Mouse (Mus musculus): Measurements from ENCODE around the gene Schip1.
A peak's percentile ranks its signal among the peaks of the same experiment; 100 is the strongest.
"Not testable (repeated sequence)": the region's sequence is repeated elsewhere in the genome, so short reads cannot be mapped to it uniquely, and the experiment has no call there.

Gene Schip1

GRCm38 (mm10) chr3:68064731-68065130 is at the start of gene Schip1:
Gene Schip1, plus strand, starts transcription at chr3:68064802.
- DNase-seq (ENCODE audit: low spot score) = no peak

GRCm38 (mm10) chr3:68015786-68016185 is 48.8 kb upstream of the Schip1 start:
- DNase-seq (ENCODE audit: low spot score) = no peak

- DNase-seq (ENCODE audit: low spot score) = no peak
These were observed 45.2 kb upstream of the Schip1 start for GRCm38 (mm10) chr3:68019401-68019800.

- DNase-seq (ENCODE audit: low spot score) = no peak
These were observed 28.5 kb upstream of the Schip1 start for GRCm38 (mm10) chr3:68036097-68036496.

GRCm38 (mm10) chr3:68042951-68043350 is 21.7 kb upstream of the Schip1 start:
- no peak for DNase-seq (ENCODE audit: low spot score)

- DNase-seq (ENCODE audit: low spot score) = no peak
These were observed 18.9 kb upstream of the Schip1 start for GRCm38 (mm10) chr3:68045475-68046416.

DNA sequence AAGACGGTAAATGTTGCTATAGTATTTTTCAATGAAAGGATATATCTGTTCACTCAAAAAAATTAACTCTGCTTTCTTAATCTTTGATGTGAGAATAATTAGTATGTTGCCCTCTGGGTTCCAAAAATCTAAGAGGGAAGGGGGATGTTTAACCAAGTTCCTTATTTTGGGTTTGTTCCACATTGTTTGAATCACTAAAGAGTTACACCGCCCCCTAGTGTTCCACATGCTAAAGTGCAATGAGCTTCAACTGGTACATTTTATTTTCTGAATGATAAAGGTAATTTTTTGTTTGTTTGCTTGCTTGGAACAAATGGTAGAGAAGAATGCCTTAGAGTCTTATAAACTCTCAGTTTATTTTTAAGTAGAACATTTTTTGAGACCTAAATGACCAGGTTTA is 11.1 kb upstream of the Schip1 start:
- DNase-seq (ENCODE audit: low spot score) = no peak

DNA sequence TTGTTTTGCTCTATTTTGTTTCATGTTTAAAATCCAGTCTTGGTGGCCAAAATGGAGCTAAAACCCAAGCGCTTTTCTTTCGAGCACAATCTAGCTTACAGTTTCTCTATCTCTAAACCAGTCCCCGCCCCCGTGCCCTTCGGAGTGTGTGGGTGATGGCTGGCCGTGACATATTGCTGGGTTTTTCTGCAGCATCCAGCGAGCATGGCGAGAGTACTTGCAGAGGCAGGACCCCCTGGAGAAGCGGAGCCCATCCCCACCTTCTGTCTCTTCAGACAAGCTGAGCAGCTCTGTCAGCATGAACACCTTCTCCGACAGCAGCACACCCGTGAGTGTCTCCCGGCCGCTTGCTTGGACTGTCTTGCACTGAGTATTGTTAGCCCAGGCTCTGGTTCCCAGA is 9.5 kb upstream of the Schip1 start:
- no peak for DNase-seq (ENCODE audit: low spot score)

DNA sequence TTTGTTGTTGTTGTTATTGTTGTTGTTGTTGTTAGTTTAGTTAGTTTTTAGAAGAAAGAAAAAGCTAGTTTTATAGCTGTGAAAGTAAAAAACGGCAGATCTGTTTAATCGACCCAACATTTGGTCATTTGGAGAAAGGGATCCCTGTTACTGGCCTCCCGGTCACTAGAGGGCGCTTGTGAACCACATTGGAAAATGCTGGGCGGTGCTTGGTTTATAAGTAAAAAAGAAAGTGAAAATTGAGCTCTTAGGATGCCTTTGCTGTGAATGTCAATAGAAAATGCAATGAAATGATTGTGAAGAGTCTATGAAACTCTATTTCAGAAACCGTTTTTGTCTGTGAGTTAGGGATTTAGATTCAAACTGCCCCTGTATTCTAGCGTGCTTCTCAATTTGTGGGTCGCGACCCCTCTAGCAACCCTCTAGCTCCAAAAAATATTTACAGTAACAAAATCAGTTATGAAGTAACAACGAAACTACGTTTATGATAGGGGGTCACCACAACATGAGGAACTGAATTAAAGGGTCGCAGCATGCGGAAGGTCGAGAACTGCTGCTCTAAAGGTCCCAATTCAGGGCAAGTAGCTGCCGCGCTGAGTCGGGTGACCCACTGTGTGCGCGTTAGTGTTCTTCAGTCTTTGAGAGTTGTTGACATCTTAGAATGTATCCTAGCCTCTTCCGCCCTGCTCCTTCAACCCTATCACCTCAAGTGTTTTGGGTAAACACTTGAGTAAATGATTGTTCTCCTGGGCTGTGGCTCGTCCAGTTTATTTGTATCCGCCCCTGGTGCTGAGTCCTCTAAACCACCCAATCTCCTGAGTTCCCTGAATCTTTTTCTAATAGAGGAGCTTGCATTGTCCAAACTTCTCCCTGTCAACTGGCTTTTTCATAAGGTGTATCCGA is 8.0 kb upstream of the Schip1 start:
- DNase-seq (ENCODE audit: low spot score) = peak; percentile 59

- DNase-seq (ENCODE audit: low spot score) = no peak
These were observed 5.3 kb upstream of the Schip1 start for GRCm38 (mm10) chr3:68059162-68059800.

GRCm38 (mm10) chr3:68071395-68072386 is 7.1 kb downstream of the Schip1 start:
- no peak for DNase-seq (ENCODE audit: low spot score)

DNA sequence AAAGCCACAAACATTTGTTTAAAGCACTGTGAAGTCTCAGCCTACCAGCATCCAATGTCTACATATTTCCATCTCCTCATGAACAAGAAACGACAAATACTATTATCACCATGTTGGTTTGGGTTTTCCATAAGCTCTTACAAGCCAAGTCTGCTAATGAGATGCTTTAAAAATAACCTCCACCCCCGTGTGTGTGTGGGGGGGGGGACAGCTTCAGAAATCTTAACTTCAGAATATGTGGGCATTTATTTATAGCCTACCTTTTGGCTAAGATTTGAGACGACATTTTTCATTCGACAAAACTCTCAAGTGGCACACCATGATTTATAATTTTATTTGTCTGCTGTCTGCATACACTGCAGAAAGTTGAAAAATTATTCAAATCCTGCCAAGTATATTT is 12.8 kb downstream of the Schip1 start:
- no peak for DNase-seq (ENCODE audit: low spot score)

DNA sequence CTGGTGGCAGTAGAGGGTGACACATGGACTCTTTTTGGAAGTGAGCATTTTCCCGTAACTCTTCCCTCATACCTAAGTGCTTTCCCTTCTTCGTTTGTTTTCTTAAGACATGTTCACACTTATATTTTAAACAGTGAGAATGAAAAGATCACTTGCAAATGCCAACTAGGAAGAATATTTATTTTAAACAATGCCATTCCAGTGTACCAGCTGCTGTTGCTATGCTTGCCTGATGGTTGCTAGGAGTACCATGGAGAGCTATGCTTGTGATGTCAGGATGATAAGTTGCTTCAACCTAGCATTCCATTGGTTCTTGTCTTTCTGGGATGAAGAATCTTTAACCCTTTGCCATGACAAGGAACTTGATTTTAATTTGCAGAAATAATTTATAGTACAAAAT is 20.4 kb downstream of the Schip1 start:
- no peak for DNase-seq (ENCODE audit: low spot score)

- DNase-seq (ENCODE audit: low spot score) = no peak
These were observed 27.5 kb downstream of the Schip1 start for GRCm38 (mm10) chr3:68092108-68092507.

GRCm38 (mm10) chr3:68096724-68097431 is 32.3 kb downstream of the Schip1 start:
- DNase-seq (ENCODE audit: low spot score) = no peak

DNA sequence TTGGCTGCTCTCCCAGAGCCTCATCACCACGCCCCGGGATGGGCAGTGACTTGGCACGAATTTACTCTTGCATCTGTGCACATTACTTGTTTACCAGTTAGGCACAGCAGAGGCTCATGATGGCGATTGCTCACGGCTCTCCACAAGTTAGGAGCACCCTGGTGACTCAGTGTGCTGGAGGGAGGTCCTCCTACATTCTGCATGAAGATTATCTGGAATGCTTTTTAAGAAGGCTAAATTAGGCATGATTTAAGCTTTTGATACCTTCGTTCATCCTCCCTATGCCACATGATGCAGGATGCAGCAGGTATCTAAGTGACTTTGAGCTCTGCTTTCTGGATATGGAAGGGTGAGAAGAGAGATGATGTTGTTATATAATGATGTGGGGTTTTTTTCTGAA is 35.0 kb downstream of the Schip1 start:
- DNase-seq (ENCODE audit: low spot score) = not testable (repeated sequence)

DNA sequence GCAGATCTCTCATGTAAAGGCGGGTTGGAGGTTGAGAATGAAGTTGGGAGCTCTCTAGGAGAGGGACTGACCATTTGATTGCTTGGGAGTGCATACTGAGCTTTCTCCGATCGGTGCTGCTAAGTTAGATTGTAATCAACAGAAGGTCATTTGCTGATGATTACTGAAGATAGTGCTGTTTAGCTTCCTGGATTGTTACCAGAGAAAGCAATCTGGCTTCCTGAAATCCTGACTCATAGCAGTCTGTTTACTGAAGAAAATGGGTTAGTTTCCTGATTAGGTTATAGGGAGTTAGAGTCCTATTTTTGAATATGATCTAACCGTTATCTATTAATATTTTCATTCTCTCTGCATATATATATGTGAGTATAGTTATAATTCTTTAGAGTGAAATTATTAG is 36.7 kb downstream of the Schip1 start:
- peak; percentile 44 for DNase-seq (ENCODE audit: low spot score)

DNA sequence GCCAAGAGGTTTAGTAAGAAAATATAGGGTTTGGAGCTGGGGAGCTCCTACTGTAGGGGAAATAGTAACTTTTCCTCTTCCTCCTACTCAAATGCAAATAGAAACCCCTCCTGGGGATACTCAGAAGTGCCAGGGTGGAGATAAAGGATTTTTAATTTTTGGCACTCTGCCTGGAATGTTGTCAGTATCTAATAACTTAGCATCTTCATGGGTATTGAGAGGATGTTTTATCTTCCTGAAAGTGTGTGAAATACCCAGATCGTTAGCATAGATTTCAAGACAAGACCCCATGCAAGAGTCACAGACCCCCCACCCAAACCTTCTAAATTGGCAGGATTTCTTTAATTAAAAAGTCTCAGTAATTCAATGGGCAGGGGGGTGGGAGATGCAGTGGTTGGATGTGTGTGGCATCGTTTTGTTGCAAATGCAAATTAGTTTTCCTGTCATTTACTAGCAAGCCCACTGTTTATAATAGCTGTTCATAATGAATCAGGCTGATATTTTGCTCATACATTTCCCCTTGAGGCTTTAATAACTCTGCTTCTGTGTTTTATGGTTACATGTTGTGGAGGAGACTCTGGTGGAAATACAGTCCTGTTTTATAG is 40.6 kb downstream of the Schip1 start:
- DNase-seq (ENCODE audit: low spot score) = no peak

GRCm38 (mm10) chr3:68121338-68121737 is 56.7 kb downstream of the Schip1 start:
- no peak for DNase-seq (ENCODE audit: low spot score)

GRCm38 (mm10) chr3:68126284-68126856 is 61.8 kb downstream of the Schip1 start:
- no peak for DNase-seq (ENCODE audit: low spot score)

Data from layer of hippocampus, adult 9-10 months (tissue).